Mouse (Mus musculus) testis, adult 2 months (tissue): ENCODE results near the gene BC052040.

Experiments used
- CTCF ChIP-seq: fragments of 200-500 bp; IDR thresholded peaks from 2 replicates; pipeline ENCODE4 v1.5.1; 2012; ENCODE audit warnings: low read depth, mild to moderate bottlenecking, inconsistent platforms, low read length, moderate library complexity; ENCODE audit not compliant: control insufficient read depth, insufficient read depth, insufficient replicate concordance
- POLR2A ChIP-seq: fragments of 200-500 bp; IDR thresholded peaks from 2 replicates; pipeline ENCODE4 v1.6.1; 2012; ENCODE audit warnings: low read depth, mild to moderate bottlenecking, inconsistent platforms, low read length, moderate library complexity; ENCODE audit not compliant: control insufficient read depth

- no peak for TF ChIP-seq CTCF
- TF ChIP-seq POLR2A = no peak
Measured at GRCm38 (mm10) chr2:115604132-115604531, 22.6 kb downstream of the BC052040 start.
